Mouse (Mus musculus) kidney, adult 2 months (tissue): ENCODE results near the gene B3galt1. TPM values are rescaled to one million over a fixed set of nuclear protein-coding genes. Genes with fewer than 3 reads are reported as not detected.

Source experiments
- DNase-seq: peaks from one replicate; pipeline ENCODE4 v3.0.0; 2021
- H3K27ac ChIP-seq: fragments of 200-500 bp; 2 replicates; pipeline ENCODE4 v1.5.1; 2012; ENCODE audit warnings: low read depth, low read length, control low read depth, inconsistent platforms; ENCODE audit not compliant: insufficient read depth
- H3K27me3 ChIP-seq: fragments of 200-500 bp; replicated peaks from 2 replicates; pipeline ENCODE4 v1.6.1; 2012; ENCODE audit warnings: mild to moderate bottlenecking, moderate library complexity, low read length, inconsistent platforms; ENCODE audit not compliant: control insufficient read depth, insufficient read depth
- H3K36me3 ChIP-seq: fragments of 200-500 bp; 2 replicates; pipeline ENCODE4 v1.6.1; 2012; ENCODE audit warnings: mild to moderate bottlenecking, moderate library complexity, low read length, inconsistent platforms; ENCODE audit not compliant: control insufficient read depth, insufficient read depth
- H3K4me1 ChIP-seq: fragments of 200-500 bp; 2 replicates; pipeline ENCODE4 v1.6.1; 2011; ENCODE audit warnings: low read length; ENCODE audit not compliant: control insufficient read depth, insufficient read depth
- H3K4me3 ChIP-seq: fragments of 200-500 bp; 2 replicates; pipeline ENCODE4 v1.5.1; 2011; ENCODE audit warnings: mild to moderate bottlenecking, low read depth, low read length, control low read depth; ENCODE audit not compliant: insufficient read depth
- CTCF ChIP-seq: fragments of 200-500 bp; conservative IDR thresholded peaks from 2 replicates; pipeline ENCODE4 v1.5.1; 2011; ENCODE audit warnings: low read depth, mild to moderate bottlenecking, control low read depth, low read length, moderate library complexity, mixed read lengths; ENCODE audit not compliant: insufficient read depth, insufficient read length
- POLR2A ChIP-seq: fragments of 200-500 bp; IDR thresholded peaks from one replicate; pipeline ENCODE4 v1.6.1; 2011; ENCODE audit warnings: low read depth, low read length, control low read depth
- WGBS: fragments of 180-500 bp; shearing (Covaris S2); methylation state at CpG from one replicate; pipeline ENCODE4 v1.1.7; 2018; 5-methylcytosine and 5-hydroxymethylcytosine counted together
- polyA plus RNA-seq: library from polyadenylated mRNA; depleted of rRNA; stranded (reverse); fragments of >200 nt; gene quantifications from 2 replicates; pipeline ENCODE4 v1.2.3, GENCODE M21; 2012

The B3galt1 gene
- polyA plus RNA-seq, 1 experiment, result 0.23 TPM

DNA sequence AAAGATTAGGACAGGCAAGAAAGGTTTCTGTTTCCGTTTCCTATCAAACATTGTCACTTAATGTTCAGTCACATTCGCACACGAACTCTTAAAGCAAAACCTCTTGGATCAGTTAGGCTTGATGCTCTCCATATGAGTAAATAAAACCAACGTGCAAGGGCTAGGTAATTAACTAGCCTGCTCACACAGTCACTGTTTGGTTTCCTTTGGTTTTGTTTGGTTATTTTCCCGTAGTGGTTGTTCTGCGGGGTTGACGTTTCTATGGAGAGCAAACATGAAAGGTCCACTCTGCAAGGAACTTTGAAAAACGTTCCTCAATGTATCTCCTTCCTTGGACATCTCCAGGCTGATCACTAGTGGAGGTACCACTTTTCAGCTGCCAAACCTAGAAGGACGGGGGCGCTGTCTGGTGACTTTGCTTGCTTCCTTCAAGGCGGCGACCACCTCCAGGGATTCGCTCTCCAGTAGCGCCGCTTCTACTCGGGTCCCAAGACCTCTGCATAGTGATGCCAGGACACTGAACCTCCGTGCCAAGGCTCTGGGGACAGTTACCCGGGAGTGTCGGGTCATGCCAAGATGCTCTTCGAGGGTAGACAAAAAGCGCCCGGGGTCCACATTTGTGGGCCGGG is 706 bp upstream of the B3galt1 start:
- Histone ChIP-seq H3K4me3 (peak overlapping the region; percentile 60), H3K27me3 (no peaks in the 10 kb centered on the region), H3K36me3 (no peaks in the 10 kb centered on the region), H3K27ac (no peak overlapping the region), H3K4me1 (no peaks in the 10 kb centered on the region)
- TF ChIP-seq CTCF (no peak), POLR2A (no peak)
- 2% methylated on average over 23 of the region's 23 CpGs for WGBS
- DNase-seq, result peak; percentile 4

- Histone ChIP-seq H3K4me1 (no peaks in the 10 kb centered on the region), H3K4me3 (peak overlapping the region; percentile 15; the same call in 1 of the 2 replicates), H3K27ac (no peak overlapping the region), H3K36me3 (no peaks in the 10 kb centered on the region), H3K27me3 (no peaks in the 10 kb centered on the region)
- no peak for DNase-seq
- TF ChIP-seq CTCF, result no peak
- no peak for TF ChIP-seq POLR2A
- WGBS, result 5% methylated on average over 12 of the region's 12 CpGs
Observed at GRCm38 (mm10) chr2:67566566-67566965, 895 bp downstream of the B3galt1 start.

- Histone ChIP-seq H3K27me3 (no peaks in the 10 kb centered on the region), H3K27ac (no peak overlapping the region), H3K36me3 (no peaks in the 10 kb centered on the region), H3K4me1 (no peaks in the 10 kb centered on the region), H3K4me3 (no peak overlapping the region)
- TF ChIP-seq POLR2A (no peak), CTCF (no peak)
- no peak for DNase-seq
- 20% methylated on average over 8 of the region's 8 CpGs for WGBS
Observed at GRCm38 (mm10) chr2:67567141-67567680, 1.5 kb downstream of the B3galt1 start.

- TF ChIP-seq CTCF (no peak), POLR2A (no peak)
Observed at GRCm38 (mm10) chr2:67576634-67577033, 11.0 kb downstream of the B3galt1 start.

GRCm38 (mm10) chr2:67583091-67583490 is 17.4 kb downstream of the B3galt1 start:
- Histone ChIP-seq H3K4me1 (no peaks in the 10 kb centered on the region), H3K27ac (no peak overlapping the region), H3K27me3 (no peaks in the 10 kb centered on the region; the same call in 1 of the 2 replicates), H3K4me3 (no peak overlapping the region), H3K36me3 (no peaks in the 10 kb centered on the region)
- TF ChIP-seq POLR2A (no peak), CTCF (no peak)
- DNase-seq, result no peak
- 70% methylated on average over 2 of the region's 2 CpGs for WGBS

More at GRCm38 (mm10) chr2:67576634-67577033, 11.0 kb downstream of the B3galt1 start:
- Histone ChIP-seq H3K27me3 (no peaks in the 10 kb centered on the region; the same call in 1 of the 2 replicates), H3K4me3 (no peak overlapping the region), H3K36me3 (no peaks in the 10 kb centered on the region), H3K4me1 (no peaks in the 10 kb centered on the region), H3K27ac (no peak overlapping the region)
- WGBS, result 58% methylated on average over 2 of the region's 2 CpGs
- no peak for DNase-seq

- no peak for DNase-seq
Observed at GRCm38 (mm10) chr2:67590408-67590807, 24.7 kb downstream of the B3galt1 start.

GRCm38 (mm10) chr2:67591831-67592629 is 26.4 kb downstream of the B3galt1 start:
- H3K4me3 ChIP-seq, result no peak overlapping the region
- no peak overlapping the region for H3K27ac ChIP-seq
- H3K36me3 ChIP-seq, result no peaks in the 10 kb centered on the region
- H3K4me1 ChIP-seq, result no peaks in the 10 kb centered on the region
- peak; percentile 33 for DNase-seq
- whole genome bisulfite sequencing, result 50% methylated on average over 7 of the region's 7 CpGs
- no peaks in the 10 kb centered on the region for H3K27me3 ChIP-seq
- TF ChIP-seq CTCF (no peak), POLR2A (no peak)

More at GRCm38 (mm10) chr2:67590408-67590807, 24.7 kb downstream of the B3galt1 start:
- H3K4me3 ChIP-seq, result no peak overlapping the region
- no peaks in the 10 kb centered on the region for H3K36me3 ChIP-seq
- no peak overlapping the region for H3K27ac ChIP-seq
- TF ChIP-seq POLR2A (no peak), CTCF (no peak)
- no peaks in the 10 kb centered on the region for H3K27me3 ChIP-seq
- no peaks in the 10 kb centered on the region for H3K4me1 ChIP-seq
